Mouse (Mus musculus) left cerebral cortex, postnatal 4 days (tissue): Measurements from ENCODE around the gene Car10. TPM values are rescaled to one million over a fixed set of nuclear protein-coding genes. Genes with fewer than 3 reads are reported as not detected.

Experiments used
- DNase-seq: peaks from one replicate; pipeline ENCODE4 v3.0.0-alpha.2; 2022
- intact Hi-C: fragments of 180-260 bp; cut with DNase I; formaldehyde crosslinking; loops from one replicate; pipeline ENCODE4 v1.15.1; 2025
- total RNA-seq, 2 experiments: library from RNA; stranded (reverse); gene quantifications; 2 replicates each; pipeline ENCODE4 v1.2.3; 2021

The Car10 gene
- 10 to 100 TPM; 13.7 to 24.0 TPM for total RNA-seq

GRCm38 (mm10) chr11:93097941-93098828 is at the start of gene Car10:
Gene Car10 (plus strand): TSS chr11:93098028.
- peak; percentile 34 for DNase-seq
- intact Hi-C loops: loop anchor here (5.0 kb wide), 1 partner anchor 1811 kb away; no protein-coding TSS in a partner anchor

- intact Hi-C loops: no loop called here
- no peak for DNase-seq
These were observed 32.8 kb upstream of the Car10 start for GRCm38 (mm10) chr11:93065021-93065420.

- no peak for DNase-seq
- intact Hi-C loops: no loop called here
These were observed 32.1 kb upstream of the Car10 start for GRCm38 (mm10) chr11:93065656-93066181.

- no peak for DNase-seq
- intact Hi-C loops: loop anchor here (5.0 kb wide), 1 partner anchor 1808 kb away; no protein-coding TSS in a partner anchor
These were observed 2.2 kb upstream of the Car10 start for GRCm38 (mm10) chr11:93095588-93095987.

DNA sequence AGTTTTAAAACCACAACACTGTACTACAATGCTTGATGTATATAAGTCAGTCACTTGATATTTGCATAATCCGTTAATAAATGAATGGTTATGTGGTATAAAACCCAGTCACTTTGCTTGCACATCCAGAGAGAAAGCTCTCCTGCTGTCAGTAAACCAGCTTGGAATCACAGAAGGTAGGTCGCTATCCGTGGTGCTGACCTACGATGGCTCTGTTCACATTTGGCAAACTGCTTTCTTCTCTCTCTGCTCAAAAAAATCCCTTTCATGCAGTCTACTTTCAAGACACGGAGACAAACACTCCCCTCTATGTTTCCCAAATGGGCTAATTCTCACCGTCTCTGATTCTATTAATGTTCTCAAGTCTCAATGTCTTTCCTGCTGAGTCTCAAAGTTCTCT is 827 bp upstream of the Car10 start:
- intact Hi-C loops: loop anchor here (5.0 kb wide), 1 partner anchor 1810 kb away; no protein-coding TSS in a partner anchor
- no peak for DNase-seq

- intact Hi-C loops: loop anchor here (5.0 kb wide), 1 partner anchor 1810 kb away; no protein-coding TSS in a partner anchor
- DNase-seq: no peak
These were observed 387 bp upstream of the Car10 start for GRCm38 (mm10) chr11:93097431-93097851.

GRCm38 (mm10) chr11:93098933-93099381 is 1.1 kb downstream of the Car10 start:
- intact Hi-C loops: loop anchor here (5.0 kb wide), 1 partner anchor 1812 kb away; no protein-coding TSS in a partner anchor
- DNase-seq: peak; percentile 52

DNA sequence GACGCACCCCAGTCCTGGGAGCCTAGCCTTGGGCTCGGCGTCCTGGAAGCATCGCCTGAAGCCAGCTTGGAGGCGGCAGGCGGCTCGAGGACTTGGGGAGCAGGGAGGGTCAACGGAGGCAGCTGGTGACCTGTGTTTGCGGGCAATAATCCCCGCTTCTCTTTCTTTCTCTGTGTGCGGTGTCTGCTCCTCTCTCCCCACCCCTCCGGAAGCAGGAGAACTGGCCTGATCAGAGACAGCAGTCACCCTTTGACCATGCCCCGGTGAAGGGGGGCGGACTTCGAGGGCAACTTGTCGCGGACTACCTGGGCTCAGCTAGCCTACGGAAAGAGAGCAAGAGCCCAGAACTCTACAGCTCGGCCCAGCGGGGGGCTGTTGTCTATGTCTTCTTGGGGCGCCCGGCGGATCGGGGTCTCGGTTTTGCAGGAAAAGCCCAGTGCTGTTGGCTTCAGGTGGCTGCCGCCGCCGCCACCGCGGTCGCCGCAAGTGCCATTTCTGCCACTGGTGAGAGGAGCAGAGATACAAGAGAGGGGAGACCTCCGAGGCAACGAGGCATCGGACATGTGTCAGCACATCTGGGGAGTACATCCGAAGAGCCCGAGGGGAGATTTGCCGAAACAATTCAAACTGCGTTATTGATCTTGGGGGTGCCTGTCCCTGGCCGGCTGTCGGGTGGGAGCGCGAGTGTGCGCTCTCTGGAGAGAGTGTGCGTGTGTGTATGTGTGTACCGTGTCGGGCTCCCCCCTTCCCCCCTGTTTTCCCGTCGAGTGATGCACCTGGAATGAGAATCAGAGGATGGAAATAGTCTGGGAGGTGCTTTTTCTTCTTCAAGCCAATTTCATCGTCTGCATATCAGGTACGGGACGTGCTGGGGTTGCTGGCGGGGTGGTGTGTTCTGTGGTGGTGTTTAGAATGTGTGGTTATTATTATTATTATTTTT is 1.9 kb downstream of the Car10 start:
- peak; percentile 31 for DNase-seq
- intact Hi-C loops: loop anchor here (5.0 kb wide), 1 partner anchor 1812 kb away; no protein-coding TSS in a partner anchor

GRCm38 (mm10) chr11:93100606-93101005 is 2.8 kb downstream of the Car10 start:
- no peak for DNase-seq
- intact Hi-C loops: no loop called here

DNA sequence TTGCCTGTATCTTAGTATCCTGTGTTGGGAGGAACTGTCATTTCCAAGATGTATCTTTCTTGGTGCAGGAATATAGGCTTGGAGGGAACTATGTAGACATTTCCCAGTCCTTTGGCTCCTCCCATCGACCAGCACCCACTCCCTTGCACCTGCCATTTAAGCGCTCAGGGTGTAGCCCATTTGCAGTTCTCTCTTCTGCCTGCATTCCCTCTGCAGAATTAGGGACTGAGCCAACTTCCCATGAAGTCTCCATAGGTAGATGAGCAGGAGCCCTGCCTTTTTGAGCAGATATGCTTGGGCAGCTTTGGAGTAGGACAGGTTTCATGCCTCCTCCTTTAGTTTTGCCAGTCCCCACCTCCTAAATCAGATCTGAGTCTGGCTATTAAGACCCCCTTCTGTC is 3.3 kb downstream of the Car10 start:
- intact Hi-C loops: no loop called here
- no peak for DNase-seq

- no peak for DNase-seq
- intact Hi-C loops: no loop called here
These were observed 4.5 kb downstream of the Car10 start for GRCm38 (mm10) chr11:93102321-93102720.

DNA sequence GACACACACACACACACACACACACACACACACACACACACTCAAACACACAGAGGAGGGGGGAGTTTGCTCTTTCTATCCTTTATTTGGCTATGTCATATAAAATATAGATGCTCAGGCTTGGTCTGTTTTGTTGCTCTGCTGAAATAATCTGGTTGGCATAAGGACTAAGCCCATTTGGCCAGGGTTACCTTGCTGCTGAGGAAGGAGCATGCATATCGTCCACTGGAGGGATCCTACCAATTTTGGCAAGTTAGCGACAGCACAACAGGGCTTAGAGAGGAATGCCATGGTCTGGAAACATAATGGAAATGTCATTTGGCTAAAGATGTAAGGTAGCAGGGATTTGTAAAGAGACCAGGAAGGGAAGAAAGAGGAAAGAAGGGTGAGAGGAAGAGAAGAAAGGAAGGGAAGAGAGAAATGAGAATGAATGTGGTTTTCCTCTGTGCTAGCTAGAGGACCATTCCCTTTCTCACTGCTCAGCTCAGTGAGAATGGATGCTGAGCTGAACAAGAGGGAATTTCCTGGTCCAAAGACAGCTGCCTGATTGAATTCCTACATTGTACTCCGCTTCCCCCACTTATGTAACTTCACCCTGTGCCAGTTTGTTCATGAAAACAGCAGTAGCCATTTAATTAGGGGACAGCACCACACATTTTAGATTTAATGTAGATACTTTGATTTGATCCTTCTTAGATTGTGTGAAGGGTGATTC is 5.4 kb downstream of the Car10 start:
- DNase-seq: no peak
- intact Hi-C loops: no loop called here

DNA sequence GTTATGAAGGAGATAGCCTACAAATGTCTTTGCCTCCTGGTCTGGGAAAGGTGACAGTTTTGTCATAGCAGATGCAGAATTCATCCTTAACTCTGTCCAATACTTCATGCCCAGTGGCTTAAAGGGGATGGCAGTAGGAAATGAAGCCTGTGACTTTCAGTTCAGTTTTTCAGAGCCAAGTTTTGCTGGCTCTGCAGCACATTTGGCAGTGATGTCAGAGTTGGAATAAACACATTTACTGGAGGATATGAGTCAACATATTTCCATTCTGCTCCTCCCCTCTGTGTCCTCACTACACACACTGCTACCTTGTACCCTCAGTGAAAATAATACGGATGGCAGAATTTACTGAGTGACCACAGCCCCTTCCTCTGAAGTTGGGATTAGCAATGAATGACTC is 11.6 kb downstream of the Car10 start:
- no peak for DNase-seq
- intact Hi-C loops: no loop called here

DNA sequence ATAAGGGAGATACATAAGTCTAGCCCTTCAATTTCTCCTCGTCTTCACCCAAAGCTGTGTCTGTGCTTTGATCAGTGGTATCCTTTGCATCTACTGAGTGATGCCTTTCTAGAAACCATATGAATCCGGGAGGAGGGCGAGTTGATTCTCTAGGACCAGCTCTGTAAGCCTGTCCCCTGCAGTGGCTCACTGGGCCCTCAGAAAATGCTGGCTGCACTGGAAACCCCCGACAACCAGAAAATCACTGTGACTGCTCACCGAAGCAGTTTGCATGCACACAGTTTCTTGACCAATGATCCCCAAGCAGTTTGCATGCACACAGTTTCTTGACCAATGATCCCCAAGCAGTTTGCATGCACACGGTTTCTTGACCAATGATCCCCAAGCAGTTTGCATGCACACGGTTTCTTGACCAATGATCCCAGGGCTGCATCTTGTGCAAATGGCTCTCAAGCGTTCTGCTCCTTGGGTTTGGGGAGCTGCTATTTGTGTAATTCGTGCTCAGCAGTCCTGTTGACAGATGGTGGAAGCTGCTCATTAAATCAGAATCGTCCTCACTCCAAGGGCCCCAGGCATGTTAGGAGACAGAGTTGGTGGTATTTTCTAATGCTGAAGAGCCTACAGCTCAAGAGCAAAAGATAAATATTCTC is 23.1 kb downstream of the Car10 start:
- no peak for DNase-seq

DNA sequence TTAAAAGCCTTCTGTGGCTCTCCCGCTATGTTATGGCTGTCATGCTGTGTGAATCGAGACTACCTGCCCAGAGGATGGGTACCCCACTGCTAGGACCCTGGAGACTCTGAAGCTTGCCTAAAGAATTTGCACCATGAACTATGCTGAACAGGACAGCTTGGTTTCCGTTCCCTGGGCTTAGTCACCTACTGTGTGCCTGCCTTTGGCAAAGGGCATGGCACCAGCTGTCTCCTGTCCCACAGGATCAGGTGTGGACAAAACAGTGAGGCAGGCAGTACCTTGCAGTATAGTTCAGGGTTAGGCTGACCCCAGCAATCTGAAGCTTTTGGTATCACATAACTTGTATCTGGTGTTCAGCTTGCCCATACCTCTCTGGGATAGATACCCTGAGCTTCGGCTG is 25.9 kb downstream of the Car10 start:
- no peak for DNase-seq
- intact Hi-C loops: no loop called here

More for the DNA sequence above, 23.1 kb downstream of the Car10 start:
- intact Hi-C loops: no loop called here

GRCm38 (mm10) chr11:93126466-93126865 is 28.6 kb downstream of the Car10 start:
- intact Hi-C loops: no loop called here
- DNase-seq: no peak

GRCm38 (mm10) chr11:93128481-93128880 is 30.7 kb downstream of the Car10 start:
- intact Hi-C loops: no loop called here
- DNase-seq: no peak

DNA sequence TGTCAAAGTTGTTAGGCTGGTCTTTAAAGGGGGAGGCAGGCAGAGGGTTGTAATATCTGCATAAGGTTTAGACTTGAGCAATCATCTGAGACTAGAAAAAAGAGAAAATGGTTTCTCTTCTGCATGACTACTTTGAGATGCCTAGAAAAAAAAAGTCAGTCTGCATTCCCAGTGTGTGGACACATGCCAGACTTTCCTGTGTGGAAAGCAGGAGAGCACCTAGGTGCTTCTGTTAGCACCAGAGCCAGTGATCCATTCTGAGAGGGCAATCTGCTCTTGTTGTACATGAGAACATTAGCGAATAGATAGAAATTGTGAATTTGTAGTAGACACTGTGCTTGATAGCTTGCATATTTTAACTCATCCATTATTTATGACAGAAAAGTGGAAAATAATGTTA is 40.0 kb downstream of the Car10 start:
- DNase-seq: no peak
- intact Hi-C loops: no loop called here

DNA sequence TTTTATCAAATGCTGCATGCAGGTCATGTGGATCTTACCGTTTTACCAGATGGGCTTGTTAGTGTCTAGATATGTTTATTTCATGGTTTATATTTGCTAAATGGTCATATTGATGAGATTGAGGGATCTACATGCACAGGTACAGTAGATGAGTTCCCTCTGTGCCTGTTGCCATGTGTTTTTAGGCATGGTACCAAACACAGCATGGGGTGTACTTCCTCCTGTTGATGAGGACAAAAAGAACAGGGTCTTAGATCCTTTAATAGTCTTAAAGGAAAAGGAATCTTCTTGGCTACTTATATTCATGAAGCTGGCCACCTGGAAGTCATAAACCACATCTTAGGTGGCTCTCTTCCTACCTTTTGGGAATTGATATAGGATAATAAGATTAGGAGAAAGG is 43.9 kb downstream of the Car10 start:
- intact Hi-C loops: loop anchor here (5.0 to 10.0 kb wide), 2 partner anchors 331 to 673 kb away; no protein-coding TSS in a partner anchor
- DNase-seq: peak; percentile 3
